Mouse (Mus musculus): ENCODE results near the gene Rhbdl2. TPM values are rescaled to one million over a fixed set of nuclear protein-coding genes. Genes with fewer than 3 reads are reported as not detected.

Gene Rhbdl2
- polyA plus RNA-seq, 2 experiments: not detected

DNA sequence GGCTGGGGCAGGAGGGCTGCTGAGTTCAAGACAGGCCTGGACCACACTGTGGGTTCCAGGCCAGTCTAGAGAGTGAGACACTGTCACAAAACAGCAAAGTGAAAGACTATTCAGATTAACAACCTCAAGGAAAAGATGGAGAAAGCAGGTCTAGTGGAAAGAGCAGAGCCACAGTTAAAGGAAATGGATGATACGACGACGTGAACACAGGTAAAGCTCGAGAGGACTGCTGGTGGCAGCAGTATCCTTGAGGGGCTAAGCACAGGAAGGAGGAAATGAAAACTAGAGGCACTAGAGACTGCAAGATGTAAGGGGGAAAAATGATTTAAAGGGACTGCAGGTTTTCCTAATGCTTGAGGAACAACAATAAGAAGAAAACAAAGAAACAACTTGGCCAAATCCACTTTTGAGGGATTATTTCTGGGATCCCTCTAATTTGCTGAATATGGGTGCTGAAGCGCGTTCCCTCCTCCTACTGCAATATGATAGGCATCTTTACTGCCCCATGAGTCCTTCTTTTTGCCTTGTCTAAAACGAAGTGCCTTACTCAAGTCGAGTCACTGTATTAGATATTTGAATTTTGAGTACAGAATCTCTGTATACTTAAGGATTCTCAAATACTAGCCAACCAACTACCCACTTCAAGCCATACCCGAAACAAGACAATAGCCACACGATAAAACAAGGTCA lies 38.8 kb upstream of the Rhbdl2 start:
- Histone ChIP-seq H3K27me3 (ENCODE audit: control insufficient read depth, insufficient read depth, low read length) (no peaks in the 10 kb centered on the region; the same call in 1 of the 2 replicates), H3K9ac (replicated peaks) (peak overlapping the region; percentile 75), H3K4me2 (ENCODE audit: low read depth) (peak overlapping the region; percentile 88), H3K4me3 (ENCODE audit: insufficient read depth in 1 of 2, low read depth in 2 of 2, low read length in 2 of 2) (peak overlapping the region; percentile 69 to 81), H3K27ac (peak overlapping the region; percentile 12; the same call in 1 of the 2 replicates), H3K4me1 (replicated peaks; ENCODE audit: control insufficient read depth in 2 of 2, insufficient read depth in 2 of 2, low read length in 1 of 2) (peaks cover 0 to 11% of the 10 kb centered on the region in 2 experiments; a peak in 3 of 4 replicates), H3K9me3 (ENCODE audit: control insufficient read depth, low read length) (no peaks in the 10 kb centered on the region), H3K36me3 (replicated peaks; ENCODE audit: control insufficient read depth, insufficient read depth, low read depth) (no peaks in the 10 kb centered on the region)
- WGBS (ENCODE audit: insufficient replicate concordance): 4% methylated on average over 10 of the region's 10 CpGs
- DNase-seq (ENCODE audit: low read depth in 3 of 3, low spot score in 3 of 3) (peak in 1 of 3 experiments; percentile 27), ATAC-seq (ENCODE audit: insufficient read depth) (no peak)
- TF ChIP-seq EP300 (IDR thresholded peaks at IDR 0.05; ENCODE audit: low read depth): no peak
- no peak for TF ChIP-seq CTCF (IDR thresholded peaks at IDR 0.05; ENCODE audit: low read depth)

DNA sequence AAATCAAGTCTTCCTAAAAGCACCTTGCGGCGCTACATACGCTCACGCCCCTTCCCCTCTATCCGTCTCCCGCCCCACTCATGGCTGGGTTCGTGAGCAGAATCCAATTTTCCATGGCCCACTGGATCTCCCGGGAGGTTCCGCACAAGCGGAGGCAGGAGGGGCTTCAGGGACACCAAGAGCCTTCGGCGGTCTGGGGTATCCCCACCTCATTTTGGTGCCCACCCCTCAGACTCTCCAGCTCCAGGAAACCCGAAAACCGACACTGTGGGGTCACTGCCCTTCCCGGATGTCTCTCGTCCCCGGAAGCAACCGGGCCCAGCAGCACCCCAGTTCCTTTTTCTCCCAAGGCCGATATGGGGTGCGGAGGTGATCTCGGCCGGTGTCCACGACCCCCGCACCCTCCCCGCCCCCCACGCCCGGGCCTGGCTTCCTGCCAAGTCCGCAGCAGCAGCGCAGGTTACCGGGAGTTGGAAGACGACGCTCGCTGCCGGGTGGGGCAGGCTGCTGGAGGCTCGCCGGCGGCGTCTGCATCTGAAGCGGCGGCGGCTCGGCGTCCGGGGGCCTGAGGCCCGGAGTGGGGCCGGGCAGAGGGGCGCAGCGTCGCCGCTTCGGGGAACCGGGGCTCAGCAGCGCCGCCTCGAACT lies 38.1 kb upstream of the Rhbdl2 start:
- no peak for TF ChIP-seq CTCF (IDR thresholded peaks at IDR 0.05; ENCODE audit: low read depth)
- no peaks in the 10 kb centered on the region; the same call in 1 of the 2 replicates for H3K27me3 ChIP-seq (ENCODE audit: control insufficient read depth, insufficient read depth, low read length)
- H3K9ac ChIP-seq (replicated peaks): peak overlapping the region; percentile 75
- ATAC-seq (ENCODE audit: insufficient read depth) (peak; percentile 81), DNase-seq (ENCODE audit: low read depth in 3 of 3, low spot score in 3 of 3) (peak in 1 of 3 experiments; percentile 9)
- H3K27ac ChIP-seq: peak overlapping the region; percentile 31
- no peaks in the 10 kb centered on the region for H3K36me3 ChIP-seq (replicated peaks; ENCODE audit: control insufficient read depth, insufficient read depth, low read depth)
- peak overlapping the region; percentile 69 to 81 for H3K4me3 ChIP-seq (ENCODE audit: insufficient read depth in 1 of 2, low read depth in 2 of 2, low read length in 2 of 2)
- peaks cover 0 to 11% of the 10 kb centered on the region in 2 experiments; a peak in 3 of 4 replicates for H3K4me1 ChIP-seq (replicated peaks; ENCODE audit: control insufficient read depth in 2 of 2, insufficient read depth in 2 of 2, low read length in 1 of 2)
- H3K4me2 ChIP-seq (ENCODE audit: low read depth): peak overlapping the region; percentile 88
- H3K9me3 ChIP-seq (ENCODE audit: control insufficient read depth, low read length): no peaks in the 10 kb centered on the region
- under 1% methylated on average over 55 of the region's 55 CpGs for WGBS (ENCODE audit: insufficient replicate concordance)

DNA sequence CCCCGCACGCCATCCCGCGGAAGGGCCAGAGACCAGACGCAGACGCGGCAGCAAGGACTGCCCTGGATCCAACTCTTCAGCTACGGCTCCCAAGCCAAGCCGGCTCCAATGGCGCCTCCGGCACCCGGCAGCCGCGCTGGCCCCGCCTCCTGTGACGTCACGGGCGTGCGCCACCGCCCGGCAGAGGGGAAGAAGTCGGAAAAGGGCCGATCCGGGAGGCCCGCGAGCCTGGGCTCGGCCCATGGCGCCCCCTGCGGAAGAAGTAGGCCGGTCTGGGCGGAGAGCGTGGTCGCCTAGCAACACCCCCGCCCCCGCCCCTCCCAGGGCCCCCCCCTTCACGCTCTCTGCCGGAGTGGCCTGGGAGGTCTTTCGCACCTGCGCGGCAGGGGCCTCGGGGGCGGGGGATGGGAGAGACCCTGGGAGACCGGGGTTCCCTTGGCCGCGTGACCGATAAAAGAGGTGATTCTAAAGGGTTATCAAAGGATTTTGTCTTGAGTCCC lies 37.5 kb upstream of the Rhbdl2 start, which contains the start of gene Akirin1:
TSS of gene Akirin1 (minus strand) at position 194 of the 500 bp plus-strand sequence.
- Histone ChIP-seq H3K4me2 (ENCODE audit: low read depth) (peak within 1 kb of the TSS; percentile 88), H3K27me3 (ENCODE audit: control insufficient read depth, insufficient read depth, low read length) (no peaks in the 10 kb centered on the region; the same call in 1 of the 2 replicates), H3K27ac (peak within 1 kb of the TSS; percentile 31), H3K9ac (replicated peaks) (peak within 1 kb of the TSS; percentile 75), H3K9me3 (ENCODE audit: control insufficient read depth, low read length) (no peaks in the 10 kb centered on the region), H3K4me3 (ENCODE audit: insufficient read depth in 1 of 2, low read depth in 2 of 2, low read length in 2 of 2) (peak within 1 kb of the TSS; percentile 69 to 81), H3K36me3 (replicated peaks; ENCODE audit: control insufficient read depth, insufficient read depth, low read depth) (no peaks in the 10 kb centered on the region), H3K4me1 (replicated peaks; ENCODE audit: control insufficient read depth in 2 of 2, insufficient read depth in 2 of 2, low read length in 1 of 2) (peaks cover 0 to 11% of the 10 kb centered on the region in 2 experiments; a peak in 3 of 4 replicates)
- WGBS (ENCODE audit: insufficient replicate concordance): under 1% methylated on average over 40 of the region's 46 CpGs
- TF ChIP-seq CTCF (IDR thresholded peaks at IDR 0.05; ENCODE audit: low read depth) (peak; percentile 62), EP300 (IDR thresholded peaks at IDR 0.05; ENCODE audit: low read depth) (no peak)
- DNase-seq (ENCODE audit: low read depth in 3 of 3, low spot score in 3 of 3) (peak; percentile 85 to 89 (median 86)), ATAC-seq (ENCODE audit: insufficient read depth) (peak; percentile 95)

DNA sequence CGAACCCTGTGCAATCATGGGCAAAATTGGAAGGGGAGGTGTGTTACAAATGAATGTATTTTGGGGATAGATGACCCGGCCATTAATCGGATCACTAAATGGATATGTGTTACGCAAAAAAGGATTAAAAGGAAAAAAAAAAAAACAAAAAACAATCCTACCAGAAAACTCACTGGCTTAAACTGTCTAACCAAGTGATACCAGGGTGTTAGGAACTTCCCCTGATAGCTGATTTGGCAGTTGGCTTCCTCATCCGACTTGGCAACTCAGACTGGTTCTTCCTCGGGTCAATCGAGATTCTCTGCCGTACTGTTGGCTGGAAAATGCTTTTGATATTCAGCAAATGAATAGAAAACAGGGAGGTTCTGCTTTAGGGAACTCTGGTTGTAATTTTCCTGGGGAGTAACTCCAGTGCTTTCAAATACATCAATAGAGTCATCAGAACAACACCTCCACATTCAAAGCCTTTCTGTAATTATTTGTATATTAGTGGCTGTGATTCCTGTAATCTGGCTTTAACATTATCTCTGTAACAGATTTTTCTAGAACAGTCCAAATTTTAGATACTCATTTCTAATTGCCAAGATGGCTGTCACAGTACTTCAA lies 36.9 kb upstream of the Rhbdl2 start:
- Histone ChIP-seq H3K4me1 (replicated peaks; ENCODE audit: control insufficient read depth in 2 of 2, insufficient read depth in 2 of 2, low read length in 1 of 2) (peaks cover 0 to 9% of the 10 kb centered on the region in 2 experiments; a peak in 3 of 4 replicates), H3K4me3 (ENCODE audit: insufficient read depth in 1 of 2, low read depth in 2 of 2, low read length in 2 of 2) (peak overlapping the region; percentile 54 to 69), H3K27me3 (ENCODE audit: control insufficient read depth, insufficient read depth, low read length) (no peaks in the 10 kb centered on the region; the same call in 1 of the 2 replicates), H3K27ac (no peak overlapping the region), H3K9me3 (ENCODE audit: control insufficient read depth, low read length) (no peaks in the 10 kb centered on the region), H3K9ac (replicated peaks) (peak overlapping the region; percentile 41), H3K4me2 (ENCODE audit: low read depth) (peak overlapping the region; percentile 88), H3K36me3 (replicated peaks; ENCODE audit: control insufficient read depth, insufficient read depth, low read depth) (no peaks in the 10 kb centered on the region)
- DNase-seq (ENCODE audit: low read depth in 3 of 3, low spot score in 3 of 3) (peak in 1 of 3 experiments; percentile 14), ATAC-seq (ENCODE audit: insufficient read depth) (no peak)
- 1% methylated on average over 8 of the region's 8 CpGs for WGBS (ENCODE audit: insufficient replicate concordance)
- TF ChIP-seq EP300 (IDR thresholded peaks at IDR 0.05; ENCODE audit: low read depth): no peak
- TF ChIP-seq CTCF (IDR thresholded peaks at IDR 0.05; ENCODE audit: low read depth): no peak
